Mouse (Mus musculus) liver, embryonic 14.5 days (tissue): Measurements from ENCODE around the gene Prr29.
A peak's percentile ranks its signal among the peaks of the same experiment; 100 is the strongest.

ENCODE experiments used
- CTCF ChIP-seq: IDR thresholded peaks from 2 replicates; pipeline ENCODE4 v1.5.1; 2016; ENCODE audit warnings: antibody characterized with exemption, low read depth, control low read depth
- EP300 ChIP-seq: IDR thresholded peaks from 2 replicates; pipeline ENCODE4 v1.6.1; 2016; ENCODE audit warnings: antibody characterized with exemption, low read depth

DNA sequence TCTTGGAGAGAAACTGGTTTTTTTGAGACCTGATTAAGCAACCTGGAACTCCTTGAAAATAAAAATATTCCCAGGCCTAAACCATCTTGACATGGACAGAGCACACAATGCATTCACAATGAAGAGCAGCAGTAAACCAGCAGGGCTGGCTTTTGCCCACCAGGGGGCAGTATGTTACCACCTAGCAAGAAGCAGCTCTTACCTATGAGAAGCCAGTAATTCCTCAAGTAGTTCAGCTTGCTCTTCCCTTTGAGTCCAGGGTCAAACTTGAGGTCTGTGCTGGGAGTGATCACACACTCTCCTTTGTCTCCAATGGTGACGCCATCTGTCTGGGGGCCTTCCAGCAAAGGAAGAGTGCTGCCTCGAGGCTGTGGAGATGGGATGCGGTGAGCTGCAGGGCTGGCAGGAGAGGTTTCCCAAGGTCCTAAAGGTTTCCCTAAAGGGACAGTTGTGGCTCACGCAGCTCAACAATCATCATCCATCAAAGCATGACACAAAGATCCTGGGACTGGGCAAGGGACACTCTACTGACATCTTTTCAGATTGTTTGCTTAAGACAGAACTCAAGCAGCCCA is 53.4 kb downstream of the Prr29 start:
- TF ChIP-seq CTCF (peak; percentile 96), EP300 (no peak)
